Mouse (Mus musculus) brain, embryonic 14.5 days (tissue): Measurements from ENCODE around the gene Nr3c2.

Experiments
- CTCF ChIP-seq: fragments of 200-500 bp; IDR thresholded peaks from 2 replicates; pipeline ENCODE4 v1.5.1; 2012; ENCODE audit warnings: inconsistent platforms, mild to moderate bottlenecking, moderate library complexity, borderline replicate concordance; ENCODE audit not compliant: insufficient read depth, insufficient read length; ENCODE audit errors: extremely low read depth
- POLR2A ChIP-seq: fragments of 200-500 bp; IDR thresholded peaks from 2 replicates; pipeline ENCODE4 v1.6.1; 2012; ENCODE audit warnings: mild to moderate bottlenecking, inconsistent platforms, borderline replicate concordance; ENCODE audit not compliant: poor library complexity, insufficient read depth, insufficient read length, severe bottlenecking; ENCODE audit errors: extremely low read depth

- TF ChIP-seq POLR2A (no peak), CTCF (no peak)
Observed at GRCm38 (mm10) chr8:77125777-77126176, 226.5 kb downstream of the Nr3c2 start.
